Mouse (Mus musculus): ENCODE data around the gene Baz2b.

GRCm38 (mm10) chr2:60202900-60203530 lies 6.6 kb downstream of the Baz2b start:
- no peak for TF ChIP-seq GATA1 (IDR thresholded peaks at IDR 0.05; ENCODE audit: borderline replicate concordance, low read length)
- no peak for TF ChIP-seq FLI1 (IDR thresholded peaks at IDR 0.05; ENCODE audit: low read length)

Measured in megakaryocyte, embryonic 14.5 days (primary cell).